Mouse (Mus musculus) neural tube, embryonic 14.5 days (tissue): ENCODE data around the gene 4932411N23Rik. TPM values are rescaled to one million over a fixed set of nuclear protein-coding genes. Genes with fewer than 3 reads are reported as not detected.
"Not testable (repeated sequence)": the region's sequence is repeated elsewhere in the genome, so short reads cannot be mapped to it uniquely, and the experiment has no call there.

Experiments
- ATAC-seq: fragments of 200-750 bp; cut with Nextera tagmentation; 2 replicates; pipeline ENCODE4 v1.8.0; 2017; ENCODE audit warnings: low read depth, mild to moderate bottlenecking, moderate TSS enrichment, moderate library complexity
- H3K27ac ChIP-seq: fragments of 300-500 bp; sonication (generic); 2 replicates; pipeline ENCODE4 v1.5.1; 2014; ENCODE audit warnings: low read depth, mild to moderate bottlenecking, control low read depth, low read length, moderate library complexity, mixed read lengths
- H3K27me3 ChIP-seq: fragments of 300-500 bp; sonication (generic); 2 replicates; pipeline ENCODE4 v1.6.1; 2014; ENCODE audit warnings: low read length; ENCODE audit not compliant: control insufficient read depth, insufficient read depth
- H3K36me3 ChIP-seq: fragments of 300-500 bp; sonication (generic); 2 replicates; pipeline ENCODE4 v1.6.1; 2014; ENCODE audit warnings: low read length, mixed read lengths; ENCODE audit not compliant: control insufficient read depth, insufficient read depth
- H3K4me1 ChIP-seq: fragments of 300-500 bp; sonication (generic); 2 replicates; pipeline ENCODE4 v1.6.1; 2014; ENCODE audit warnings: low read length; ENCODE audit not compliant: control insufficient read depth, insufficient read depth
- H3K4me2 ChIP-seq: fragments of 300-500 bp; sonication (generic); 2 replicates; pipeline ENCODE4 v1.6.1; 2014; ENCODE audit warnings: mild to moderate bottlenecking, low read depth, low read length, control low read depth
- H3K4me3 ChIP-seq: fragments of 300-500 bp; sonication (generic); 2 replicates; pipeline ENCODE4 v1.5.1; 2014; ENCODE audit warnings: low read depth, low read length, control low read depth, mixed read lengths
- H3K9ac ChIP-seq: fragments of 300-500 bp; sonication (generic); replicated peaks from 2 replicates; pipeline ENCODE4 v1.6.1; 2014; ENCODE audit warnings: low read depth, mild to moderate bottlenecking, control low read depth, low read length, mixed read lengths
- H3K9me3 ChIP-seq: fragments of 300-500 bp; sonication (generic); 2 replicates; pipeline ENCODE4 v1.6.1; 2016; ENCODE audit warnings: low read length; ENCODE audit not compliant: control insufficient read depth
- WGBS: fragments of 180-500 bp; shearing (Covaris S2); extraction: QIAGEN DNeasy Blood & Tissue Kit; methylation state at CpG from one replicate; pipeline ENCODE4 v1.1.7; 2014; 5-methylcytosine and 5-hydroxymethylcytosine counted together
- polyA plus RNA-seq: library from polyadenylated mRNA; unstranded; fragments of >200 nt; fragmentation: Nextera tagmentation; extraction: Ambion mirVana; gene quantifications from 2 replicates; pipeline ENCODE4 v1.2.1, GENCODE M21; 2014

4932411N23Rik gene
- polyA plus RNA-seq = not detected in 2 replicates

DNA sequence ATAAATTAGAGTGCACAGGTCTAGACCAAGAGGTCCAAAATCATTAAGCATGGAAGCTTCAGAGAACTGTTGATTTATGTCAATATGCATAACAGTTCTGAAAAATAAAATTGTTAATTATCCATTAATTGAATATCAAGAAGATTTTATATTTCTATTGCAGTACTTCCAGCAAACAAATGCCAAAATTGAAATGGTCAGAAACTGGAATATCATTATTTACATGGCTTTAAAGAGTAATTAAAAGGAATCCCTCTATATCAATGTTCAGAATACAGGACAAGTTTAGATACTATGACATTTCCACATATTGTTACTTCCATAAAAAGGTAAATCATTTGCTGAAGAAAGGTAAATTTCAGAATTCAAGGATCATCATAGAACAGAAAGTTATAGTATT lies at the start of gene 4932411N23Rik:
TSS of gene 4932411N23Rik (minus strand) at position 101 of the 400 bp plus-strand sequence.
- Histone ChIP-seq H3K36me3 (no peaks in the 10 kb centered on the region), H3K9me3 (no peaks in the 10 kb centered on the region), H3K4me2 (no peak within 1 kb of the TSS), H3K27me3 (no peaks in the 10 kb centered on the region), H3K27ac (no peak within 1 kb of the TSS), H3K9ac (no peak within 1 kb of the TSS), H3K4me1 (no peaks in the 10 kb centered on the region), H3K4me3 (no peak within 1 kb of the TSS)
- ATAC-seq = no peak

GRCm38 (mm10) chrX:126779895-126780294 lies 35.8 kb downstream of the 4932411N23Rik start:
- Histone ChIP-seq H3K4me3 (no peak overlapping the region), H3K9me3 (no peaks in the 10 kb centered on the region)
- 88% methylated on average over 5 of the region's 5 CpGs for WGBS

DNA sequence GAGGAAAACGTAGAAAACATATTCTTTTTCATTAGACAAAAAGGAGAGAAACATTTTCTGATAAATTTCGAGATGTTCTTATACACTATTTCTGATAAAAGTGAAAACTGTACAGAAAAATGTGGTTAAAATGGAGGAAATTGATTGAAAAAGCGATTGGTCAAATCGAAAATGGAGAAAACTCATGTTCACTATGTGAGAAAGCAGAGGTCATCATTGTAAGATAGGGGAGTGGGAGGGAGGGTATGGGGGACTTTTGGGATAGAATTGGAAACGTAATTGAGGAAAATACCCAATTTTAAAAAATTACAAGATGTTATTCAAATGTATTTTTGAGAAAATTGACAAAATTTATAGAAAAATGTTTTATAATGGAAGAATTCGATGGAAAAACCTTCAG lies 38.0 kb downstream of the 4932411N23Rik start:
- not testable (repeated sequence) for ATAC-seq, H3K9me3 ChIP-seq, H3K9ac ChIP-seq, H3K27ac ChIP-seq, H3K4me2 ChIP-seq, H3K4me1 ChIP-seq, H3K4me3 ChIP-seq, H3K36me3 ChIP-seq, H3K27me3 ChIP-seq
- 82% methylated on average over 5 of the region's 6 CpGs for WGBS

More at GRCm38 (mm10) chrX:126779895-126780294, 35.8 kb downstream of the 4932411N23Rik start:
- Histone ChIP-seq H3K9ac (no peak overlapping the region), H3K27ac (no peak overlapping the region), H3K4me1 (no peaks in the 10 kb centered on the region), H3K4me2 (no peak overlapping the region), H3K27me3 (no peaks in the 10 kb centered on the region), H3K36me3 (no peaks in the 10 kb centered on the region)
- no peak for ATAC-seq

DNA sequence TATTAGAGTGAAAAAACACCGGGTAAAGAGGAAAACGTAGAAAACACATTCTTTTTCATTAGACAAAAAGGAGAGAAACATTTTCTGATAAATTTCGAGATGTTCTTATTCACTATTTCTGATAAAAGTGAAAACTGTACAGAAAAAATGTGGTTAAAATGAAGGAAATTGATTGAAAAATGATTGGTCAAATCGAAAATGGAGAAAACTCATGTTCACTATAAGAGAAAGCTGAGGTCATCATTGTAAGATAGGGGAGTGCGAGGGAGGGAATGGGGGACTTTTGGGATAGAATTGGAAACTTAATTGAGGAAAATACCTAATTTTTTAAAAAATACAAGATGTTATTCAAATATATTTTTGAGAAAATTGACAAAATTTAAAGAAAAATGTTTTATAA lies 40.8 kb downstream of the 4932411N23Rik start:
- not testable (repeated sequence) for H3K4me3 ChIP-seq, H3K36me3 ChIP-seq, H3K4me1 ChIP-seq, H3K9ac ChIP-seq, H3K27me3 ChIP-seq, H3K4me2 ChIP-seq, H3K9me3 ChIP-seq, ATAC-seq, H3K27ac ChIP-seq
- WGBS = 86% methylated on average over 5 of the region's 5 CpGs

GRCm38 (mm10) chrX:126773511-126773910 lies 42.2 kb downstream of the 4932411N23Rik start:
- not testable (repeated sequence) for H3K27me3 ChIP-seq, H3K4me3 ChIP-seq, H3K9me3 ChIP-seq, H3K36me3 ChIP-seq, H3K4me1 ChIP-seq, H3K4me2 ChIP-seq, H3K27ac ChIP-seq, H3K9ac ChIP-seq, ATAC-seq
- 81% methylated on average over 4 of the region's 6 CpGs for WGBS

Other genes with a start within 250 kb of the 4932411N23Rik start
- not detected in 2 replicates for gene Gm382, start 224.1 kb upstream of the 4932411N23Rik start, polyA plus RNA-seq